Mouse (Mus musculus) bone marrow, adult 2 months (tissue): Measurements from ENCODE around the gene Slc25a51. TPM values are rescaled to one million over a fixed set of nuclear protein-coding genes. Genes with fewer than 3 reads are reported as not detected.

Source experiments
- H3K27ac ChIP-seq: fragments of 200-500 bp; 2 replicates; pipeline ENCODE4 v1.5.1; 2012; ENCODE audit warnings: low read depth, mild to moderate bottlenecking, control low read depth, inconsistent platforms, low read length; ENCODE audit not compliant: control insufficient read depth, poor library complexity, insufficient read depth
- H3K4me1 ChIP-seq: fragments of 200-500 bp; 2 replicates; pipeline ENCODE4 v1.6.1; 2011; ENCODE audit warnings: low read length; ENCODE audit not compliant: control insufficient read depth, insufficient read depth
- H3K4me3 ChIP-seq: fragments of 200-500 bp; replicated peaks from 2 replicates; pipeline ENCODE3; 2011; ENCODE audit warnings: mild to moderate bottlenecking, low read depth, low read length, control low read depth; ENCODE audit not compliant: control insufficient read depth
- CTCF ChIP-seq: fragments of 200-500 bp; IDR thresholded peaks from 2 replicates; pipeline ENCODE4 v1.5.1; 2011; ENCODE audit warnings: low read length, control low read depth; ENCODE audit not compliant: control insufficient read depth, insufficient read depth
- POLR2A ChIP-seq: fragments of 200-500 bp; IDR thresholded peaks from 2 replicates; pipeline ENCODE4 v1.6.1; 2011; ENCODE audit warnings: low read depth, mild to moderate bottlenecking, control low read depth, low read length, borderline replicate concordance; ENCODE audit not compliant: control insufficient read depth
- WGBS: fragments of 180-500 bp; shearing (Covaris S2); methylation state at CpG from one replicate; pipeline ENCODE4 v1.1.7; 2018; 5-methylcytosine and 5-hydroxymethylcytosine counted together
- polyA plus RNA-seq: library from polyadenylated mRNA; stranded (reverse); fragments of >200 nt; gene quantifications from 2 replicates; pipeline ENCODE4 v1.2.4, GENCODE M21; 2011; ENCODE audit warnings: low replicate concordance; ENCODE audit not compliant: missing spikeins, insufficient read depth, insufficient read length

The Slc25a51 gene
- polyA plus RNA-seq, 1 experiment = 97.1 TPM

DNA sequence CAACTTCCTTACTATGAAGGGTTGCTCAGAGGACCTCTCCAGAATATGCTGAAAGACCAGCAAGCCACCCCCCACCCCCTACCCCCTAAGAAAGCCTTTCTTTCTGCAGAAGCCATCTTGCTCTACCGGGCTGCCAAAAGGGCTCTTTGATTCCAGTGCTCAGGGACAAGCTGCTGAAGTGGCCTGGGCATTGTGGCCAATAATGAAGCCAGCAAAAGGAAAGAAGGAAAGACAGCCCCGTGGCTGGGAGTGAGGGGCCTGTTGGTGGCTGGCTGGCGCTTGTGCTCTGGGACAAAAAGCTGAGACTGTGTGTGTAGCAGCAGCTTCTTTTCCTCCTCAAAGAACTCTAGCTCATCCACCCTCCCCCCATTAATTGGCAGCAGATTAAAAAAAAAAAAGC is 12.2 kb upstream of the Slc25a51 start:
- no peak for TF ChIP-seq POLR2A
- no peak for TF ChIP-seq CTCF
- H3K4me3 ChIP-seq = no peak overlapping the region
- no peak overlapping the region for H3K27ac ChIP-seq
- 74% methylated on average over 3 of the region's 3 CpGs for WGBS
- H3K4me1 ChIP-seq = no peaks in the 10 kb centered on the region

DNA sequence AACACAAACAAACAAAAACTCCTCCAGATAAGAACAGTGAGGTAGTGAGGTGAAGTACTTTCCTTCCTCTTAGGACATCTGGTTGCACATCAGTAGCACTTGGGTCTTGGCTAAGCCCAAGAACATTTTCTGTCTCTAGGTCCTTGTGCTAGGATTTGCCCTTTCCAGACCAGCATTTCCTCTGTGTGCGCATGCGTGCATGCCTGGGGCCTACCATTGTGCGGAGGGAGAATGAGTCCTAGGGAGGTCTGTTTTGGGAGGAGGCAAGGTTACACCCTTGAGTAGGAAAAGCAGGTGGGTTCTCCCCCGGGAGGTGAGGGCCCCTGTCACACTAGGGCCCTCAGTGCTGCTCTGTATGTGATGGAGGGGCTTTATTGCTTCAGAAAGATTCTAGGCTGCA is 10.5 kb upstream of the Slc25a51 start:
- 76% methylated on average over 4 of the region's 4 CpGs for WGBS
- Histone ChIP-seq H3K4me1 (no peaks in the 10 kb centered on the region), H3K27ac (no peak overlapping the region), H3K4me3 (no peak overlapping the region)
- no peak for TF ChIP-seq CTCF
- TF ChIP-seq POLR2A = no peak

DNA sequence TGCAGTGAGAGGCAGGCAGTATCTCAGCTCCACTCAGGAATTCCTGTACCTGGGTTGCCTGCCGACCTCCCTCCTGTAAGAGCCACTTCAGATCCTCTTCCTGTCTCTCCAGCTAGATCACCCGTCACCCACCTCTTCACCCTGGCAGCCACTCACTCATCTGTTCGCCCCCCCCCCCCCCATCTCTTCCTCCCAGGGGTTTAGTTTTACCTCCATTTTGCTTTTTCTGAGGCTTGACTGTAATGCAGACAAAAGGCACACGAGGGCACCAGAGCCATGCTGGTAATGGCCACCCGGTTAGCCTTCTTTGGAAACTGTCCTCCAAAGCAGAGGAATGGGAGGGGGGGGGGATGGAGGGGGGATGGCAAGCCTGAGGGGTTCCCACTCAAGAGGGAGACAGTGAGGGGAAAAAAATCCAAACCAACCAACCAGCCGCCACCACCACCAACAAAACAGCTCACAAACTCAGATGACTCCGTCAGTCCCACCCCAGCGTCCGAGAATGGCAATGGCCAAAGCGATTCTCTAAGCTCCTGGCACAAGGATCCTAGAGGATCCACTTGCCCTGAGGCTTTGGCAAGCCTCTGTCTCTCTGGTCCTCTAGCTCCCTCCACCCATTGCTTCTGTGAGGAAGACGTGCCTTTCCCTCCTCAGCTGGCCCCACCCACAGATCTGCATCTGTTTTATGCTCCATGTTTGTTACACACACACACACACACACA is 9.8 kb upstream of the Slc25a51 start:
- Histone ChIP-seq H3K4me1 (no peaks in the 10 kb centered on the region), H3K27ac (no peak overlapping the region), H3K4me3 (no peak overlapping the region)
- TF ChIP-seq CTCF = peak; percentile 76
- TF ChIP-seq POLR2A = no peak
- 40% methylated on average over 11 of the region's 11 CpGs for WGBS

DNA sequence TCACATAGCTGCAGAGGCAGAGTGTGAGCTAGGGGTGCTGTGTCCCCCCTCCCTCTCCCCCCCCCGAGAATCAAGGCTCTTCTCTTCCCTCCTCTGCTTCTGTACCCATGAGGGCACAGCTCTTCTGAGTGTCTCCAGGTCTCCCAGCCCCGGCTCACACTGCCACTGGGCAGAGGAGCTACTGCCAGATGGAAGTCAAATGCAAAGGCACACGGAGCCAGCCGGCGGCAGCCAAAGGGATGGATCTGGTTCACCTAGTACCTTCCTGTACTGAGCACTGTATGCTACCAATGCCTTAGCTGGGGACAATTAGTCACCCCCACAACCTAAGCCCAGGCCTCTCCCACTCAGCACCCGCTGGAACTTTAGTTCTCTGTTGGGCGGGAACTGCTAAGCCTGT is 7.7 kb upstream of the Slc25a51 start:
- TF ChIP-seq CTCF = no peak
- TF ChIP-seq POLR2A = no peak
- Histone ChIP-seq H3K4me1 (no peaks in the 10 kb centered on the region), H3K4me3 (no peak overlapping the region), H3K27ac (no peak overlapping the region)
- WGBS = 81% methylated on average over 7 of the region's 7 CpGs

DNA sequence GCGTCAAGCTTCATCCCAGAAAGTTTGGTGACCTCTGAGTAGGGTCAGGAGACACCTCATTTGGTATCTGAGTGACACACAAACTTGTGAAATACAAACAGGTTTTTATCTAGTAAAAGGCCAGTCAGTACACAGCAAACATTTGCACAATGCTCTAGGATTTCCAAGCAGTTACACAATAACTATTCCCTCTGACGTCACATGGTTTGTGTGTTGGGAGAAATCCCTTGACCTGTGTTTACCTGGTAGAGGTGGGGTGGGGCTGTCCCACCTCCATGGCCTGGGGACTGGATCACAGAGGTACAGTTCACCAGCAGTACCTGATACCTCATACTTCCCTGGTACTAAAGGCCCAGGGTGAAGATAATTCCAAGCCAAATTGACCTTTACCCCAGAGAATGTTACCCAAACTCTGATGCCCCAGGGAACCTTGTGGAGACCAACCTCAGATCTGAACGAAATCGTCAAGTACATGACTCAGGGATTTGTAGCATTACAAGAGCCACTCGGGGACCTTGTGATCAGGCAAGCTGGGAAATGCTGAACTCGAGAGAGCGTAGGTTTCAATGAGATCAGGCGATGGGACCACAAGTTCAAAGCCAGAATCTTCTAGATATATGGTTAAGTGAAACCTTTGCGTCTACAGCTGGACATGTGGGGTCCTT is 5.2 kb upstream of the Slc25a51 start:
- no peak for TF ChIP-seq POLR2A
- no peak for TF ChIP-seq CTCF
- 61% methylated on average over 9 of the region's 9 CpGs for WGBS
- no peak overlapping the region for H3K27ac ChIP-seq
- no peak overlapping the region for H3K4me3 ChIP-seq
- H3K4me1 ChIP-seq = peaks cover 2% of the 10 kb centered on the region; the same call in 1 of the 2 replicates

DNA sequence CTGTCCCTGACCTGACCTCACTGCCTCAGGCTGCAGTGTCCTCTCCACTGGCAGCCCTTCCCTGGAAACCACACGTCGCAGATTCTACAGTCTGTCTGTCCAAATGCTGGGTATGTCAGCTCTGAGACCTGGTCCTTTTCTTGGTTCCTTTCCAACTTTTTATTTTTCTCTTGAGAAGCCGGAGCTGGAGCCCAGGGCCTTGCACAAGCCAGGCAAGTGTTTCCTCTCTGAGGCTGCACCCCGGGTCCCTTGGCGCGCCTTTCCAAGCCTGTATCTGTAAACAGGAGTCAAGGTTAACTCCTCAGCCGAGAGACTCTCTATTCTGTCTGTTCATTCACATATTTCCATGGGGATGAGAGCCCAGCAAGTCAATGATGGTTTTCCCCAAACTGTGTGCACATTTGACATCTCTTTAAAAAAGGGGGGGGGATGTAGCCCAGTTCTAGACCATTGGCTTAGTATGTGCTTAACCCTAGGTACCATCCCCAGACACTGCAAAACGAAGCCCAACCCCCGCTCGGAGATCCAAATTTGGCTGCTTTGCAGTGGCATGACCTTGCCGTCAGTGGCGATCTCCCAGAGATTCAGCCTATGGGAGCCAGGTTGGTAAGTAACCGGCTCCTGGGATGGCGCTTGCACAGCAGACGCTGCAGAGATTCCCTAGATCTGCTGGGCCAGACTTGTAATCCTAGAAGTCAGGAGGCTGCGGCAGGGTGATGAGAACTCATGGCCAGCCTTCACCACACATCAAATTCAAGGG is 4.0 kb upstream of the Slc25a51 start:
- H3K27ac ChIP-seq = no peak overlapping the region
- 78% methylated on average over 16 of the region's 16 CpGs for WGBS
- H3K4me1 ChIP-seq = peaks cover 2% of the 10 kb centered on the region; the same call in 1 of the 2 replicates
- no peak overlapping the region for H3K4me3 ChIP-seq
- no peak for TF ChIP-seq POLR2A
- no peak for TF ChIP-seq CTCF

DNA sequence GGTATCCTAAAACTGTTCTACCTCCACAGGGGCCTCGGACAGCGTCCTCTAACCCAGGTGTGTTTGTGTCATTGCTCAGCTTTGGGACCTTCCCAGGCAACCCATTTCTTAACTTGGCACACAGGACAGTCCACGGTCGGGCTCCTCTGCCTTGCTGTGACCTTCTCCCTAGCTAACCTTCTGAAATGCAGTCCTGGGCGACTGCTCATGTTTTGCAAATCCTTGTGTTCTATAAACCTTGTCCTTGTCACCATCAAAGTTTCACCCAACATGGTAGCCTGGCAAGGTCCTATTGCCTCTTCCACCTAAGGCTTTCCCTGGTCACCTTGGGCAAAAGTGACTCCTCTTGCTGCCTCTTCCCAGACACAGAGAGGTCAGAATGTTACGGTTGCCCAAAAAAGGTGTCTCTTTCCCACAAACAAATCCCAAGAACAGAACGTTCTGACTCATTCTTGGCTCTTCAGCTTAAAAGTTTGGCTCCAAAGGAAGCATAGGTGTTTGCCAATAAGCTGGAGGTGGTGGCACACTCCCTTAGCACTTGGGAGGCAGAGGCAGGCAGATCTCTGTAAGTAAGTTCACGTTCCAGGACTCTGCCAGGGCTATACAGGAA is 2.7 kb upstream of the Slc25a51 start:
- Histone ChIP-seq H3K27ac (no peak overlapping the region), H3K4me3 (no peak overlapping the region), H3K4me1 (peaks cover 2% of the 10 kb centered on the region; the same call in 1 of the 2 replicates)
- WGBS = 82% methylated on average over 8 of the region's 8 CpGs
- no peak for TF ChIP-seq CTCF
- no peak for TF ChIP-seq POLR2A

DNA sequence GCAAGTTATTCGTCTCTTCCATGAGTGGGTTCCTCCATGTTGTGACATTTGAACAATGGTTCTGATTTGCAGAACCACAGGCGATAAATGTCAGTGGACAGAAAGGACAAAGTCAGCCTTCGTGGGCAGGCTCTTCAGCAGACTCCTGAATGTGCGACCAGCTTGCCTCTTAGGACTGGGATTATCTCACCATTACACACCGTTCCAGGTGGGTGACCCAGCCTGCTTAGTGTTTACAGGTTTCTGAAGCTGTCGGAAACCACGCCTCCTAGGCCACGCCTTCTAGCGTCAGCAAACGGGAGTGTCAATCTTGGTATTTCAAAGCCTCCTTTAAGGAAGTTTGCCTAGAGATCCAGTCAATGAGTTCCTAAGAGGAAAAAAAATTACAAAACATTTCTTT is 704 bp upstream of the Slc25a51 start:
- under 1% methylated on average over 10 of the region's 10 CpGs for WGBS
- Histone ChIP-seq H3K4me3 (peak overlapping the region; percentile 85), H3K27ac (peak overlapping the region; percentile 86), H3K4me1 (peaks cover 2% of the 10 kb centered on the region; the same call in 1 of the 2 replicates)
- TF ChIP-seq CTCF (no peak), POLR2A (peak; percentile 44; the same call in 1 of the 2 replicates)
